Mouse (Mus musculus): ENCODE results near the gene Pomp. TPM values are rescaled to one million over a fixed set of nuclear protein-coding genes. Genes with fewer than 3 reads are reported as not detected.

Pomp gene
- 186 TPM for polyA plus RNA-seq (2014; fragmentation: Illumina TruSeq; extraction: RNeasy Lipid Tissue Mini Kit (QIAGEN cat#74804); ENCODE audit: low read depth, low replicate concordance)

GRCm38 (mm10) chr5:147860449-147861261 lies at the start of gene Pomp:
Pomp (plus strand) TSS chr5:147860461.

GRCm38 (mm10) chr5:147894455-147895076 lies 34.3 kb downstream of the Pomp start, which contains the start of gene Slc46a3:
Slc46a3 (minus strand) TSS chr5:147894815.

Other genes with a start within 250 kb of the Pomp start
- 51.7 TPM for gene Flt1, start 134.4 kb upstream of the Pomp start, polyA plus RNA-seq (2014; fragmentation: Illumina TruSeq; extraction: RNeasy Lipid Tissue Mini Kit (QIAGEN cat#74804); ENCODE audit: low read depth, low replicate concordance)
- gene Slc46a3, start 34.4 kb downstream of the Pomp start, polyA plus RNA-seq (2014; fragmentation: Illumina TruSeq; extraction: RNeasy Lipid Tissue Mini Kit (QIAGEN cat#74804); ENCODE audit: low read depth, low replicate concordance): 14.6 TPM
- 139 TPM for gene Mtus2, start 96.9 kb downstream of the Pomp start, polyA plus RNA-seq (2014; fragmentation: Illumina TruSeq; extraction: RNeasy Lipid Tissue Mini Kit (QIAGEN cat#74804); ENCODE audit: low read depth, low replicate concordance)